Mouse (Mus musculus) embryo, embryonic 9.5 days (tissue): ENCODE results near the gene Tas1r1.
"Not testable (repeated sequence)": the region's sequence is repeated elsewhere in the genome, so short reads cannot be mapped to it uniquely, and the experiment has no call there.

ENCODE experiments used
- DNase-seq: peaks from one replicate; pipeline ENCODE4 v3.0.0-alpha.2; 2017; ENCODE audit errors: extremely low spot score

The Tas1r1 gene

GRCm38 (mm10) chr4:152043171-152043570 lies 4.8 kb upstream of the Tas1r1 start:
- DNase-seq = no peak

- no peak for DNase-seq
Observed at GRCm38 (mm10) chr4:152041924-152042641, 3.7 kb upstream of the Tas1r1 start.

- DNase-seq = no peak
Observed at GRCm38 (mm10) chr4:152039831-152040310, 1.5 kb upstream of the Tas1r1 start.

GRCm38 (mm10) chr4:152038985-152039830 lies 840 bp upstream of the Tas1r1 start, which contains the start of gene Nol9:
Nol9 (plus strand) TSS chr4:152039321.
- peak; percentile 96 for DNase-seq

- not testable (repeated sequence) for DNase-seq
Observed at GRCm38 (mm10) chr4:152036464-152036863, 1.9 kb downstream of the Tas1r1 start.

GRCm38 (mm10) chr4:152032922-152033321 lies 5.4 kb downstream of the Tas1r1 start:
- no peak for DNase-seq

- no peak for DNase-seq
Observed at GRCm38 (mm10) chr4:152029997-152030396, 8.4 kb downstream of the Tas1r1 start.

- no peak for DNase-seq
Observed at GRCm38 (mm10) chr4:152029087-152029486, 9.3 kb downstream of the Tas1r1 start.

- DNase-seq = no peak
Observed at GRCm38 (mm10) chr4:152028456-152028855, 9.9 kb downstream of the Tas1r1 start.

- peak; percentile 95 for DNase-seq
Observed at GRCm38 (mm10) chr4:152027524-152027923, 10.8 kb downstream of the Tas1r1 start, which contains the start of gene Zbtb48. Zbtb48 (minus strand) TSS chr4:152027671.

GRCm38 (mm10) chr4:152026751-152027508 lies 11.4 kb downstream of the Tas1r1 start:
- peak; percentile 53 for DNase-seq

- DNase-seq = no peak
Observed at GRCm38 (mm10) chr4:152024525-152024924, 13.8 kb downstream of the Tas1r1 start.

- no peak for DNase-seq
Observed at GRCm38 (mm10) chr4:152022506-152022905, 15.9 kb downstream of the Tas1r1 start.

GRCm38 (mm10) chr4:152021568-152022097 lies 16.7 kb downstream of the Tas1r1 start:
- DNase-seq = no peak

- no peak for DNase-seq
Observed at GRCm38 (mm10) chr4:152020024-152020423, 18.3 kb downstream of the Tas1r1 start.

GRCm38 (mm10) chr4:152019073-152019472 lies 19.3 kb downstream of the Tas1r1 start:
- no peak for DNase-seq

GRCm38 (mm10) chr4:152013036-152013813 lies 25.1 kb downstream of the Tas1r1 start:
- no peak for DNase-seq

- no peak for DNase-seq
Observed at GRCm38 (mm10) chr4:152012109-152012508, 26.3 kb downstream of the Tas1r1 start.

- no peak for DNase-seq
Observed at GRCm38 (mm10) chr4:152011171-152011760, 27.1 kb downstream of the Tas1r1 start.

GRCm38 (mm10) chr4:152010707-152011134 lies 27.6 kb downstream of the Tas1r1 start:
- DNase-seq = no peak
